9 mouse cellular contexts compared by ENCODE assay signal in genomic region chr19:57039258-57039657, GRCm38 (mm10). TPM values are rescaled to one million over a fixed set of nuclear protein-coding genes. Genes with fewer than 3 reads are reported as not detected.
DNase-seq lines count a peak whose midpoint lies in the region; ATAC-seq and TF ChIP-seq lines count a peak whose summit lies in the region.
"Had no signal": no experiment of that assay in that cellular context is flagged by ENCODE, and none has a peak within 500 bp of the region (broad histone marks: within the 10 kb centered on the region; RNA-seq: fewer than 3 reads in every experiment).

No protein-coding gene starts in this region.

- H3K4me2 ChIP-seq in limb, embryonic 11.5 days (ENCODE audit: low read depth, severe bottlenecking), result no peak overlapping the region
- H3K4me2 ChIP-seq: limb, embryonic 15.5 days had no signal

- ATAC-seq in limb, embryonic 11.5 days (ENCODE audit: insufficient number of reproducible peaks, low FRiP score, low TSS enrichment, low read depth), result no peak

- H3K36me3 ChIP-seq in MEL (ENCODE audit: control insufficient read depth in 1 of 2, insufficient read depth in 2 of 2, low read length in 2 of 2), result no peaks in the 10 kb centered on the region
- no peaks in the 10 kb centered on the region for H3K36me3 ChIP-seq in limb, embryonic 11.5 days (ENCODE audit: control insufficient read depth, insufficient read depth, low read length)

- H3K4me3 ChIP-seq in layer of hippocampus, adult 2 months, result no peak overlapping the region
- no peak overlapping the region for H3K4me3 ChIP-seq in MEL (ENCODE audit: control insufficient read depth in 1 of 2, insufficient read depth in 1 of 2, low read depth in 2 of 2, low read length in 2 of 2)
- no peak overlapping the region for H3K4me3 ChIP-seq in limb, embryonic 11.5 days (ENCODE audit: low read depth, low read length)
- H3K4me3 ChIP-seq: limb, embryonic 15.5 days had no signal

- H3K4me1 ChIP-seq in MEL (ENCODE audit: control insufficient read depth in 1 of 2, insufficient read depth in 2 of 2, low read length in 2 of 2), result no peaks in the 10 kb centered on the region
- no peaks in the 10 kb centered on the region for H3K4me1 ChIP-seq in limb, embryonic 11.5 days (ENCODE audit: control insufficient read depth, insufficient read depth, low read length)
- H3K4me1 ChIP-seq: limb, embryonic 15.5 days had no signal

- no peak for TF ChIP-seq POLR2A in MEL (IDR thresholded peaks at IDR 0.05; ENCODE audit: control insufficient read depth in 1 of 2, insufficient read depth in 1 of 2, low read depth in 1 of 2, low read length in 2 of 2, poor library complexity in 1 of 2)

- 64% methylated on average over 6 of the region's 6 CpGs for WGBS in limb, embryonic 11.5 days

- TF ChIP-seq RAD21 in MEL (IDR thresholded peaks at IDR 0.05; ENCODE audit: low read depth, low read length), result peak; percentile 40

- DNase-seq in adrenal gland, postnatal 14 days, result peak; percentile 48
- no peak for DNase-seq in adrenal gland, postnatal 36 days
- DNase-seq in layer of hippocampus, adult 2 months (ENCODE audit: low spot score in 2 of 2), result no peak
- no peak for DNase-seq in layer of hippocampus, adult 11-12 months (ENCODE audit: low spot score)
- peak; percentile 33 for DNase-seq in MEL (ENCODE audit: low read depth, low spot score)
- DNase-seq in limb, embryonic 11.5 days (ENCODE audit: low spot score), result peak; percentile 43
- no peak for DNase-seq in adrenal gland, adult 18-20 months (ENCODE audit: low spot score in 2 of 2)
- DNase-seq in ovary, adult 18-20 months (ENCODE audit: low spot score), result no peak

- H3K27me3 ChIP-seq in MEL (ENCODE audit: control insufficient read depth in 1 of 2, insufficient read depth in 2 of 2, low read length in 2 of 2), result peaks cover 0 to 2% of the 10 kb centered on the region in 2 experiments; a peak in 2 of 4 replicates
- no peaks in the 10 kb centered on the region for H3K27me3 ChIP-seq in limb, embryonic 11.5 days (ENCODE audit: control insufficient read depth, insufficient read depth, low read length)
- H3K27me3 ChIP-seq: limb, embryonic 15.5 days had no signal

- TF ChIP-seq CTCF in layer of hippocampus, adult 2 months (conservative IDR thresholded peaks at IDR 0.05), result peak; percentile 75
- peak; percentile 49 to 61 (median 52) for TF ChIP-seq CTCF in MEL (IDR thresholded peaks at IDR 0.05 in 2 of 3, conservative IDR thresholded peaks at IDR 0.05 in 1 of 3; ENCODE audit: control insufficient read depth in 1 of 3, insufficient read depth in 1 of 3, low read depth in 2 of 3, low read length in 3 of 3, poor library complexity in 1 of 3, severe bottlenecking in 1 of 3)

- H3K79me2 ChIP-seq in MEL (ENCODE audit: control insufficient read depth, insufficient read depth, low read length, poor library complexity), result no peaks in the 10 kb centered on the region

- no peak overlapping the region for H3K9ac ChIP-seq in MEL (ENCODE audit: control insufficient read depth, low read depth, low read length, poor library complexity, severe bottlenecking)
- H3K9ac ChIP-seq in limb, embryonic 11.5 days (ENCODE audit: low read length), result no peak overlapping the region
- H3K9ac ChIP-seq: limb, embryonic 15.5 days had no signal

- H3K9me3 ChIP-seq in MEL (replicated peaks; ENCODE audit: insufficient read depth, low read length), result no peaks in the 10 kb centered on the region
- H3K9me3 ChIP-seq in limb, embryonic 11.5 days (ENCODE audit: control insufficient read depth, low read length), result no peaks in the 10 kb centered on the region
- H3K9me3 ChIP-seq: limb, embryonic 15.5 days had no signal

- H3K27ac ChIP-seq in layer of hippocampus, adult 2 months, result no peak overlapping the region
- no peak overlapping the region for H3K27ac ChIP-seq in MEL (ENCODE audit: control insufficient read depth, low read depth, low read length)
- no peak overlapping the region for H3K27ac ChIP-seq in limb, embryonic 11.5 days (replicated peaks; ENCODE audit: low read depth, low read length)
- H3K27ac ChIP-seq: limb, embryonic 15.5 days had no signal

- no peak for TF ChIP-seq EP300 in MEL (IDR thresholded peaks at IDR 0.05; ENCODE audit: low read depth in 1 of 2, low read length in 2 of 2)

TF ChIP-seq in MEL, 35 proteins besides CTCF, POLR2A, EP300 and RAD21:
- no peak for TF ChIP-seq UBTF (IDR thresholded peaks at IDR 0.05; ENCODE audit: borderline replicate concordance, insufficient read depth, low read depth, low read length)
- no peak for TF ChIP-seq E2F4 (IDR thresholded peaks at IDR 0.05; ENCODE audit: borderline replicate concordance, low read depth, low read length)
- TF ChIP-seq SMC3 (IDR thresholded peaks at IDR 0.05; ENCODE audit: low read depth, low read length), result peak; percentile 65

RNA-seq across cellular contexts. Expression of gene Afap1l2, which starts 31.2 kb away (rescaled TPM):
- total RNA-seq in adrenal gland, postnatal 14 days (2021), result 15.2 and 17.3 TPM in 2 replicates
- total RNA-seq in adrenal gland, postnatal 36 days (2021), result 10 to 100 TPM; 12.2 to 27.4 TPM
- 10 to 100 TPM; 11.4 to 12.0 TPM for total RNA-seq in layer of hippocampus, adult 2 months (2021)
- total RNA-seq in MEL (2012; rRNA removed), result not detected in 2 replicates
- polyA plus RNA-seq in MEL (2012; ENCODE audit: insufficient read depth in 1 of 2, insufficient read length in 2 of 2, low read depth in 1 of 2, low replicate concordance in 2 of 2, missing spikeins in 1 of 2), result not detected
- 1.8 and 1.9 TPM in 2 replicates for polyA plus RNA-seq in limb, embryonic 11.5 days (2014; fragmentation: Nextera tagmentation; extraction: Ambion mirVana)
- 10 to 100 TPM; 36.0 to 43.6 TPM for total RNA-seq in adrenal gland, adult 18-20 months (2021)

Comparison
In these comparisons a context has a peak if more than half of its experiments do, and no peak if none do; other contexts are left out.
1. DNase-seq: peak in adrenal gland, postnatal 14 days (single experiment), MEL (single experiment) and limb, embryonic 11.5 days (single experiment); none in adrenal gland, postnatal 36 days (0 of 2), layer of hippocampus, adult 2 months (0 of 2), layer of hippocampus, adult 11-12 months (single experiment), adrenal gland, adult 18-20 months (0 of 2) and ovary, adult 18-20 months (single experiment).
2. RNA of gene Afap1l2, which starts 31.2 kb away (total RNA-seq): 36.0 to 43.6 TPM in adrenal gland, adult 18-20 months, 12.2 to 27.4 TPM in adrenal gland, postnatal 36 days, 15.2 to 17.3 TPM in adrenal gland, postnatal 14 days and 11.4 to 12.0 TPM in layer of hippocampus, adult 2 months; not detected in MEL; every median in the first group is over 10 times any median in the second.